Mouse (Mus musculus) kidney, adult 2 months (tissue): Measurements from ENCODE around the gene Tmx4.

ENCODE experiments used
- CTCF ChIP-seq: fragments of 200-500 bp; conservative IDR thresholded peaks from 2 replicates; pipeline ENCODE4 v1.5.1; 2011; ENCODE audit warnings: low read depth, mild to moderate bottlenecking, control low read depth, low read length, moderate library complexity, mixed read lengths; ENCODE audit not compliant: insufficient read depth, insufficient read length
- POLR2A ChIP-seq: fragments of 200-500 bp; IDR thresholded peaks from one replicate; pipeline ENCODE4 v1.6.1; 2011; ENCODE audit warnings: low read depth, low read length, control low read depth

GRCm38 (mm10) chr2:134656477-134656876 is 12.5 kb upstream of the Tmx4 start:
- no peak for TF ChIP-seq CTCF
- TF ChIP-seq POLR2A: no peak
